Mouse (Mus musculus) neural tube, embryonic 15.5 days (tissue): ENCODE results near the gene Meis2. TPM values are rescaled to one million over a fixed set of nuclear protein-coding genes. Genes with fewer than 3 reads are reported as not detected.
A peak's percentile ranks its signal among the peaks of the same experiment; 100 is the strongest.

Experiments
- ATAC-seq: fragments of 200-750 bp; cut with Nextera tagmentation; 2 replicates; pipeline ENCODE4 v1.8.0; 2017; ENCODE audit warnings: mild to moderate bottlenecking, moderate TSS enrichment, moderate library complexity; ENCODE audit not compliant: low FRiP score
- H3K27ac ChIP-seq: fragments of 300-500 bp; sonication (generic); replicated peaks from 2 replicates; pipeline ENCODE4 v1.5.1; 2015; ENCODE audit warnings: mild to moderate bottlenecking, inconsistent platforms
- H3K27me3 ChIP-seq: fragments of 300-500 bp; sonication (generic); replicated peaks from 2 replicates; pipeline ENCODE4 v1.6.1; 2015; ENCODE audit warnings: inconsistent platforms
- H3K36me3 ChIP-seq: fragments of 300-500 bp; sonication (generic); 2 replicates; pipeline ENCODE4 v1.6.1; 2015; ENCODE audit warnings: inconsistent platforms
- H3K4me1 ChIP-seq: fragments of 300-500 bp; sonication (generic); 2 replicates; pipeline ENCODE4 v1.6.1; 2015; ENCODE audit warnings: inconsistent platforms
- H3K4me2 ChIP-seq: fragments of 300-500 bp; sonication (generic); 2 replicates; pipeline ENCODE4 v1.6.1; 2015; ENCODE audit warnings: inconsistent platforms, mild to moderate bottlenecking, moderate library complexity
- H3K4me3 ChIP-seq: fragments of 300-500 bp; sonication (generic); replicated peaks from 2 replicates; pipeline ENCODE4 v1.5.1; 2015; ENCODE audit warnings: mild to moderate bottlenecking, inconsistent platforms
- H3K9ac ChIP-seq: fragments of 300-500 bp; sonication (generic); replicated peaks from 2 replicates; pipeline ENCODE4 v1.6.1; 2015; ENCODE audit warnings: mild to moderate bottlenecking, inconsistent platforms
- H3K9me3 ChIP-seq: fragments of 300-500 bp; sonication (generic); replicated peaks from 2 replicates; pipeline ENCODE4 v1.6.1; 2016; ENCODE audit warnings: inconsistent platforms
- WGBS: fragments of 180-500 bp; shearing (Covaris S2); methylation state at CpG from one replicate; pipeline ENCODE4 v1.1.7; 2015; ENCODE audit warnings: mixed read lengths; 5-methylcytosine and 5-hydroxymethylcytosine counted together
- polyA plus RNA-seq: library from polyadenylated mRNA; unstranded; fragments of >200 nt; fragmentation: Nextera tagmentation; extraction: Ambion mirVana; gene quantifications from 2 replicates; pipeline ENCODE4 v1.2.1, GENCODE M21; 2015

The Meis2 gene
- polyA plus RNA-seq, 1 experiment from 2014 or later: 95.5 TPM

GRCm38 (mm10) chr2:115888336-115889077 lies 177.1 kb downstream of the Meis2 start:
- H3K4me2 ChIP-seq: no peak overlapping the region
- no peak for ATAC-seq
- no peak overlapping the region for H3K4me3 ChIP-seq
- no peak overlapping the region for H3K27ac ChIP-seq
- H3K4me1 ChIP-seq: peaks cover 17% of the 10 kb centered on the region
- H3K27me3 ChIP-seq: no peaks in the 10 kb centered on the region
- no peak overlapping the region for H3K9ac ChIP-seq
- no peaks in the 10 kb centered on the region for H3K9me3 ChIP-seq
- H3K36me3 ChIP-seq: no peaks in the 10 kb centered on the region
- 49% methylated on average over 5 of the region's 5 CpGs for WGBS

GRCm38 (mm10) chr2:115887631-115888030 lies 178.0 kb downstream of the Meis2 start:
- no peaks in the 10 kb centered on the region for H3K36me3 ChIP-seq
- H3K9ac ChIP-seq: no peak overlapping the region
- H3K4me1 ChIP-seq: peaks cover 21% of the 10 kb centered on the region
- H3K9me3 ChIP-seq: no peaks in the 10 kb centered on the region
- ATAC-seq: no peak
- H3K4me3 ChIP-seq: no peak overlapping the region
- no peak overlapping the region for H3K27ac ChIP-seq
- H3K4me2 ChIP-seq: no peak overlapping the region
- no peaks in the 10 kb centered on the region for H3K27me3 ChIP-seq
- WGBS: 40% methylated on average over 1 of the region's 1 CpGs

GRCm38 (mm10) chr2:115884184-115884583 lies 181.5 kb downstream of the Meis2 start:
- 22% methylated on average over 9 of the region's 9 CpGs for WGBS
- H3K4me2 ChIP-seq: peak overlapping the region; percentile 30; the same call in 1 of the 2 replicates
- H3K36me3 ChIP-seq: no peaks in the 10 kb centered on the region
- peaks cover 19% of the 10 kb centered on the region for H3K4me1 ChIP-seq
- no peaks in the 10 kb centered on the region for H3K9me3 ChIP-seq
- peak; percentile 76 for ATAC-seq
- no peak overlapping the region for H3K9ac ChIP-seq
- no peak overlapping the region for H3K4me3 ChIP-seq
- H3K27me3 ChIP-seq: no peaks in the 10 kb centered on the region
- H3K27ac ChIP-seq: 0 out of 2 replicates have a peak overlapping the region, but pooled peaks have one; percentile 13

- H3K27me3 ChIP-seq: no peaks in the 10 kb centered on the region
- no peaks in the 10 kb centered on the region for H3K36me3 ChIP-seq
- 0 out of 2 replicates have a peak overlapping the region, but pooled peaks have one; percentile 33 for H3K27ac ChIP-seq
- H3K4me3 ChIP-seq: no peak overlapping the region
- H3K9ac ChIP-seq: no peak overlapping the region
- H3K4me1 ChIP-seq: peaks cover 16% of the 10 kb centered on the region
- H3K9me3 ChIP-seq: no peaks in the 10 kb centered on the region
- 0 out of 2 replicates have a peak, but pooled peaks have one; percentile 34 for ATAC-seq
- WGBS: 49% methylated on average over 10 of the region's 10 CpGs
- H3K4me2 ChIP-seq: no peak overlapping the region
These were observed 182.1 kb downstream of the Meis2 start for GRCm38 (mm10) chr2:115883520-115883919.

- H3K4me1 ChIP-seq: peaks cover 5% of the 10 kb centered on the region; the same call in 1 of the 2 replicates
- WGBS: 60% methylated on average over 8 of the region's 8 CpGs
- H3K27ac ChIP-seq: no peak overlapping the region
- H3K36me3 ChIP-seq: no peaks in the 10 kb centered on the region
- no peak overlapping the region for H3K4me3 ChIP-seq
- H3K27me3 ChIP-seq: no peaks in the 10 kb centered on the region; the same call in 1 of the 2 replicates
- no peaks in the 10 kb centered on the region for H3K9me3 ChIP-seq
- H3K9ac ChIP-seq: no peak overlapping the region
- H3K4me2 ChIP-seq: no peak overlapping the region
- no peak for ATAC-seq
These were observed 189.7 kb downstream of the Meis2 start for GRCm38 (mm10) chr2:115875802-115876531.

- Histone ChIP-seq H3K27ac (no peak overlapping the region), H3K4me1 (peaks cover 20% of the 10 kb centered on the region)
- no peak for ATAC-seq
These were observed 192.8 kb downstream of the Meis2 start for GRCm38 (mm10) chr2:115872851-115873250.

GRCm38 (mm10) chr2:115869966-115870365 lies 195.7 kb downstream of the Meis2 start:
- Histone ChIP-seq H3K27me3 (no peaks in the 10 kb centered on the region), H3K36me3 (no peaks in the 10 kb centered on the region), H3K27ac (no peak overlapping the region), H3K4me1 (peaks cover 25% of the 10 kb centered on the region), H3K4me3 (no peak overlapping the region), H3K9me3 (no peaks in the 10 kb centered on the region), H3K9ac (no peak overlapping the region), H3K4me2 (no peak overlapping the region)
- 46% methylated on average over 2 of the region's 2 CpGs for WGBS
- no peak for ATAC-seq

More at GRCm38 (mm10) chr2:115872851-115873250, 192.8 kb downstream of the Meis2 start:
- H3K36me3 ChIP-seq: no peaks in the 10 kb centered on the region
- H3K9me3 ChIP-seq: no peaks in the 10 kb centered on the region
- H3K9ac ChIP-seq: no peak overlapping the region
- H3K4me2 ChIP-seq: no peak overlapping the region
- H3K27me3 ChIP-seq: no peaks in the 10 kb centered on the region
- 32% methylated on average over 2 of the region's 2 CpGs for WGBS
- H3K4me3 ChIP-seq: no peak overlapping the region

- Histone ChIP-seq H3K4me1 (peaks cover 34% of the 10 kb centered on the region), H3K4me2 (peak overlapping the region; percentile 50), H3K36me3 (no peaks in the 10 kb centered on the region), H3K9ac (no peak overlapping the region), H3K27me3 (peaks cover 12% of the 10 kb centered on the region), H3K9me3 (no peaks in the 10 kb centered on the region), H3K4me3 (peak overlapping the region; percentile 18), H3K27ac (peak overlapping the region; percentile 79)
- WGBS: 6% methylated on average over 25 of the region's 25 CpGs
- no peak for ATAC-seq
These were observed 204.9 kb downstream of the Meis2 start for GRCm38 (mm10) chr2:115860600-115861347.

GRCm38 (mm10) chr2:115860141-115860480 lies 205.5 kb downstream of the Meis2 start:
- peaks cover 12% of the 10 kb centered on the region for H3K27me3 ChIP-seq
- H3K27ac ChIP-seq: peak overlapping the region; percentile 79
- peak overlapping the region; percentile 18 for H3K4me3 ChIP-seq
- peak overlapping the region; percentile 50 for H3K4me2 ChIP-seq
- under 1% methylated on average over 15 of the region's 15 CpGs for WGBS
- no peaks in the 10 kb centered on the region for H3K9me3 ChIP-seq
- H3K4me1 ChIP-seq: peaks cover 38% of the 10 kb centered on the region
- H3K36me3 ChIP-seq: no peaks in the 10 kb centered on the region
- H3K9ac ChIP-seq: no peak overlapping the region
- peak; percentile 45; the same call in 1 of the 2 replicates for ATAC-seq

- H3K27me3 ChIP-seq: peaks cover 15% of the 10 kb centered on the region
- peak overlapping the region; percentile 50 for H3K4me2 ChIP-seq
- no peaks in the 10 kb centered on the region for H3K9me3 ChIP-seq
- H3K4me3 ChIP-seq: peak overlapping the region; percentile 18
- peaks cover 44% of the 10 kb centered on the region for H3K4me1 ChIP-seq
- 2% methylated on average over 27 of the region's 27 CpGs for WGBS
- no peaks in the 10 kb centered on the region for H3K36me3 ChIP-seq
- peak overlapping the region; percentile 79 for H3K27ac ChIP-seq
- no peak overlapping the region for H3K9ac ChIP-seq
- ATAC-seq: peak; percentile 66
These were observed 206.1 kb downstream of the Meis2 start for GRCm38 (mm10) chr2:115859371-115860140.

GRCm38 (mm10) chr2:115858927-115859326 lies 206.7 kb downstream of the Meis2 start:
- Histone ChIP-seq H3K9me3 (no peaks in the 10 kb centered on the region), H3K9ac (no peak overlapping the region), H3K4me2 (peak overlapping the region; percentile 50), H3K27me3 (peaks cover 20% of the 10 kb centered on the region), H3K27ac (peak overlapping the region; percentile 79), H3K36me3 (no peaks in the 10 kb centered on the region), H3K4me1 (peaks cover 44% of the 10 kb centered on the region), H3K4me3 (peak overlapping the region; percentile 18)
- no peak for ATAC-seq
- 4% methylated on average over 10 of the region's 10 CpGs for WGBS
